Mouse (Mus musculus) adrenal gland, postnatal 36 days (tissue): ENCODE measurements around the gene Thsd4. TPM values are rescaled to one million over a fixed set of nuclear protein-coding genes. Genes with fewer than 3 reads are reported as not detected.
"Not testable (repeated sequence)": the region's sequence is repeated elsewhere in the genome, so short reads cannot be mapped to it uniquely, and the experiment has no call there.

Source experiments
- DNase-seq, 2 experiments: peaks; one replicate each; pipeline ENCODE4 v3.0.0; 2021; ENCODE audit warnings: mixed read lengths in 1 of 2
- total RNA-seq, 2 experiments: library from RNA; stranded (reverse); gene quantifications; 2 replicates each; pipeline ENCODE4 v1.2.3; 2021

The Thsd4 gene
- total RNA-seq, 2 experiments from 2014 or later = 4.9 to 6.3 TPM

GRCm38 (mm10) chr9:60307469-60307868 lies 214.4 kb downstream of the Thsd4 start:
- DNase-seq = no peak

- DNase-seq = no peak
Measured at GRCm38 (mm10) chr9:60306241-60306640, 215.6 kb downstream of the Thsd4 start.

- peak in 1 of 2 experiments; percentile 23 for DNase-seq
Measured at GRCm38 (mm10) chr9:60305204-60305840, 216.5 kb downstream of the Thsd4 start.

GRCm38 (mm10) chr9:60296276-60296675 lies 225.6 kb downstream of the Thsd4 start:
- DNase-seq = no peak

GRCm38 (mm10) chr9:60295199-60295598 lies 226.6 kb downstream of the Thsd4 start:
- DNase-seq = no peak

GRCm38 (mm10) chr9:60293129-60293528 lies 228.7 kb downstream of the Thsd4 start:
- DNase-seq = no peak

GRCm38 (mm10) chr9:60290780-60291179 lies 231.1 kb downstream of the Thsd4 start:
- DNase-seq = no peak

GRCm38 (mm10) chr9:60288789-60289188 lies 233.1 kb downstream of the Thsd4 start:
- DNase-seq = no peak

- no peak for DNase-seq
Measured at GRCm38 (mm10) chr9:60286390-60286789, 235.5 kb downstream of the Thsd4 start.

GRCm38 (mm10) chr9:60285047-60285462 lies 236.8 kb downstream of the Thsd4 start:
- no peak for DNase-seq

- no peak for DNase-seq
Measured at GRCm38 (mm10) chr9:60284318-60284717, 237.5 kb downstream of the Thsd4 start.

GRCm38 (mm10) chr9:60283546-60283945 lies 238.3 kb downstream of the Thsd4 start:
- DNase-seq = no peak

- no peak for DNase-seq
Measured at GRCm38 (mm10) chr9:60281281-60281680, 240.6 kb downstream of the Thsd4 start.

- no peak for DNase-seq
Measured at GRCm38 (mm10) chr9:60280786-60281185, 241.1 kb downstream of the Thsd4 start.

GRCm38 (mm10) chr9:60279556-60279955 lies 242.3 kb downstream of the Thsd4 start:
- no peak for DNase-seq

- peak in 1 of 2 experiments; percentile 19 for DNase-seq
Measured at GRCm38 (mm10) chr9:60276351-60276750, 245.5 kb downstream of the Thsd4 start.

- DNase-seq = peak; percentile 22 to 47
Measured at GRCm38 (mm10) chr9:60275410-60276159, 246.3 kb downstream of the Thsd4 start.

- DNase-seq = no peak
Measured at GRCm38 (mm10) chr9:60274503-60274902, 247.3 kb downstream of the Thsd4 start.

- DNase-seq = not testable (repeated sequence)
Measured at GRCm38 (mm10) chr9:60272345-60272744, 249.5 kb downstream of the Thsd4 start.

- DNase-seq = no peak
Measured at GRCm38 (mm10) chr9:60271940-60272339, 249.9 kb downstream of the Thsd4 start.

- DNase-seq = no peak
Measured at GRCm38 (mm10) chr9:60269807-60270206, 252.0 kb downstream of the Thsd4 start.

GRCm38 (mm10) chr9:60267273-60267626 lies 254.6 kb downstream of the Thsd4 start:
- DNase-seq = no peak

- no peak for DNase-seq
Measured at GRCm38 (mm10) chr9:60266583-60267272, 255.1 kb downstream of the Thsd4 start.
